In genomic region chr2:158669199-158670195, GRCm38 (mm10) we compare ENCODE assay signal across 10 mouse cellular contexts. TPM values are rescaled to one million over a fixed set of nuclear protein-coding genes. Genes with fewer than 3 reads are reported as not detected.
A peak's percentile ranks its signal among the peaks of the same experiment; 100 is the strongest.
DNase-seq lines count a peak whose midpoint lies in the region; ATAC-seq and TF ChIP-seq lines count a peak whose summit lies in the region.
"Had no signal": no experiment of that assay in that cellular context is flagged by ENCODE, and none has a peak within 500 bp of the region (broad histone marks: within the 10 kb centered on the region; RNA-seq: fewer than 3 reads in every experiment).

No protein-coding gene starts in this region.

- DNase-seq in hindbrain, embryonic 10.5 days (ENCODE audit: low spot score): no peak
- DNase-seq in hindbrain, embryonic 11.5 days (ENCODE audit: low spot score): no peak
- DNase-seq in right cerebral cortex, postnatal 36 days (ENCODE audit: low spot score in 2 of 2): no peak
- DNase-seq in right cerebral cortex, postnatal 25 days: no peak
- no peak for DNase-seq in urinary bladder, postnatal 36 days (ENCODE audit: low spot score in 2 of 2)
- DNase-seq: embryo, embryonic 11 days; liver, embryonic 13.5 days had no signal

- H3K36me3 ChIP-seq in hindbrain, embryonic 10.5 days: no peaks in the 10 kb centered on the region
- no peaks in the 10 kb centered on the region for H3K36me3 ChIP-seq in hindbrain, embryonic 11.5 days (ENCODE audit: control insufficient read depth, insufficient read depth, low read length)
- H3K36me3 ChIP-seq in kidney, embryonic 14.5 days (ENCODE audit: control insufficient read depth, insufficient read depth, low read length): no peaks in the 10 kb centered on the region
- H3K36me3 ChIP-seq: liver, embryonic 13.5 days had no signal

- H3K4me1 ChIP-seq in hindbrain, embryonic 10.5 days (replicated peaks): peaks cover 83% of the 10 kb centered on the region
- H3K4me1 ChIP-seq in hindbrain, embryonic 11.5 days (replicated peaks; ENCODE audit: control insufficient read depth, insufficient read depth, low read length): peaks cover 8% of the 10 kb centered on the region
- peaks cover 5% of the 10 kb centered on the region for H3K4me1 ChIP-seq in bone marrow, adult 2 months (ENCODE audit: control insufficient read depth, insufficient read depth, low read length)
- peaks cover 45% of the 10 kb centered on the region for H3K4me1 ChIP-seq in kidney, embryonic 14.5 days (ENCODE audit: control insufficient read depth, insufficient read depth, low read length)
- H3K4me1 ChIP-seq in olfactory bulb, adult 2 months (ENCODE audit: control insufficient read depth, insufficient read depth, low read length): peaks cover 44% of the 10 kb centered on the region

- H3K9ac ChIP-seq in hindbrain, embryonic 11.5 days (ENCODE audit: low read depth, low read length): no peak overlapping the region
- 0 out of 2 replicates have a peak overlapping the region, but pooled peaks have one; percentile 68 for H3K9ac ChIP-seq in kidney, embryonic 14.5 days (ENCODE audit: low read depth, low read length)
- H3K9ac ChIP-seq: liver, embryonic 13.5 days had no signal

- TF ChIP-seq POLR2A in bone marrow, adult 2 months (IDR thresholded peaks at IDR 0.05; ENCODE audit: borderline replicate concordance, control insufficient read depth, low read depth, low read length): no peak
- no peak for TF ChIP-seq POLR2A in olfactory bulb, adult 2 months (IDR thresholded peaks at IDR 0.05; ENCODE audit: insufficient read depth, low read depth, low read length)

- H3K27ac ChIP-seq in hindbrain, embryonic 10.5 days: 0 out of 2 replicates have a peak overlapping the region, but pooled peaks have one; percentile 9
- no peak overlapping the region for H3K27ac ChIP-seq in hindbrain, embryonic 11.5 days (ENCODE audit: low read depth, low read length)
- H3K27ac ChIP-seq in bone marrow, adult 2 months (ENCODE audit: control insufficient read depth, insufficient read depth, low read depth, low read length, poor library complexity): peak overlapping the region; percentile 56
- peak overlapping the region; percentile 37; the same call in 1 of the 2 replicates for H3K27ac ChIP-seq in kidney, embryonic 14.5 days (ENCODE audit: low read depth, low read length)
- peak overlapping the region; percentile 23; the same call in 1 of the 2 replicates for H3K27ac ChIP-seq in olfactory bulb, adult 2 months (ENCODE audit: insufficient read depth, low read depth, low read length)
- H3K27ac ChIP-seq: liver, embryonic 13.5 days had no signal

- no peak for TF ChIP-seq CTCF in bone marrow, adult 2 months (IDR thresholded peaks at IDR 0.05; ENCODE audit: control insufficient read depth, insufficient read depth, low read length)
- TF ChIP-seq CTCF in olfactory bulb, adult 2 months (IDR thresholded peaks at IDR 0.05; ENCODE audit: insufficient read depth, low read depth, low read length): no peak

- 60% methylated on average over 13 of the region's 13 CpGs for WGBS in hindbrain, embryonic 10.5 days
- WGBS in hindbrain, embryonic 11.5 days: 55% methylated on average over 13 of the region's 13 CpGs
- 27% methylated on average over 13 of the region's 13 CpGs for WGBS in bone marrow, adult 2 months
- WGBS in kidney, embryonic 14.5 days: 50% methylated on average over 13 of the region's 13 CpGs
- 60% methylated on average over 13 of the region's 13 CpGs for WGBS in olfactory bulb, adult 2 months

- peaks cover 57% of the 10 kb centered on the region for H3K27me3 ChIP-seq in hindbrain, embryonic 10.5 days (ENCODE audit: insufficient read depth, poor library complexity, severe bottlenecking)
- H3K27me3 ChIP-seq in hindbrain, embryonic 11.5 days (ENCODE audit: control insufficient read depth, insufficient read depth, low read length): peaks cover 12% of the 10 kb centered on the region
- peaks cover 41% of the 10 kb centered on the region for H3K27me3 ChIP-seq in kidney, embryonic 14.5 days (ENCODE audit: control insufficient read depth, insufficient read depth, low read length)

- no peak overlapping the region for H3K4me3 ChIP-seq in hindbrain, embryonic 10.5 days
- no peak overlapping the region for H3K4me3 ChIP-seq in hindbrain, embryonic 11.5 days (ENCODE audit: low read depth, low read length)
- H3K4me3 ChIP-seq in bone marrow, adult 2 months (replicated peaks; ENCODE audit: control insufficient read depth, low read depth, low read length): no peak overlapping the region
- H3K4me3 ChIP-seq in kidney, embryonic 14.5 days (ENCODE audit: low read length): peak overlapping the region; percentile 63; the same call in 1 of the 2 replicates
- H3K4me3 ChIP-seq in olfactory bulb, adult 2 months (ENCODE audit: insufficient read depth, low read depth, low read length): peak overlapping the region; percentile 84

- no peaks in the 10 kb centered on the region for H3K9me3 ChIP-seq in hindbrain, embryonic 10.5 days
- H3K9me3 ChIP-seq in hindbrain, embryonic 11.5 days (ENCODE audit: control insufficient read depth, low read length): no peaks in the 10 kb centered on the region
- H3K9me3 ChIP-seq in kidney, embryonic 14.5 days (ENCODE audit: control insufficient read depth, low read length): no peaks in the 10 kb centered on the region
- H3K9me3 ChIP-seq: liver, embryonic 13.5 days had no signal

- ATAC-seq in hindbrain, embryonic 11.5 days (ENCODE audit: low FRiP score): no peak
- ATAC-seq in kidney, embryonic 14.5 days (ENCODE audit: low FRiP score, low TSS enrichment): no peak

- no peak overlapping the region for H3K4me2 ChIP-seq in hindbrain, embryonic 11.5 days (replicated peaks; ENCODE audit: low read depth, low read length)
- peak overlapping the region; percentile 95; the same call in 1 of the 2 replicates for H3K4me2 ChIP-seq in kidney, embryonic 14.5 days (replicated peaks; ENCODE audit: low read depth, low read length)

RNA-seq across cellular contexts. Expression of gene Ppp1r16b, which starts 4.3 kb away (rescaled TPM):
- 3.0 and 3.5 TPM in 2 replicates for polyA plus RNA-seq in hindbrain, embryonic 10.5 days (2016; fragmentation: Nextera tagmentation; extraction: Ambion mirVana)
- 2.4 and 3.6 TPM in 2 replicates for polyA plus RNA-seq in hindbrain, embryonic 11.5 days (2014; fragmentation: Nextera tagmentation; extraction: Ambion mirVana)
- polyA plus RNA-seq in bone marrow, adult 2 months (2011; ENCODE audit: insufficient read depth, insufficient read length, low replicate concordance, missing spikeins): 3.8 and 5.3 TPM in 2 replicates
- 16.6 and 17.3 TPM in 2 replicates for polyA plus RNA-seq in kidney, embryonic 14.5 days (2014; fragmentation: Nextera tagmentation; extraction: Ambion mirVana)
- polyA plus RNA-seq in olfactory bulb, adult 2 months (2012; ENCODE audit: insufficient read depth, insufficient read length, low replicate concordance, missing spikeins): 72.6 TPM in 1 of 2 replicates, not detected in the other

RNA-seq across cellular contexts. Expression of gene Actr5, which starts 44.8 kb away (rescaled TPM):
- polyA plus RNA-seq in hindbrain, embryonic 10.5 days (2016; fragmentation: Nextera tagmentation; extraction: Ambion mirVana): 14.7 and 16.4 TPM in 2 replicates
- 13.7 and 16.7 TPM in 2 replicates for polyA plus RNA-seq in hindbrain, embryonic 11.5 days (2014; fragmentation: Nextera tagmentation; extraction: Ambion mirVana)
- polyA plus RNA-seq in bone marrow, adult 2 months (2011; ENCODE audit: insufficient read depth, insufficient read length, low replicate concordance, missing spikeins): 10.9 and 12.9 TPM in 2 replicates
- polyA plus RNA-seq in kidney, embryonic 14.5 days (2014; fragmentation: Nextera tagmentation; extraction: Ambion mirVana): 13.2 and 15.6 TPM in 2 replicates
- polyA plus RNA-seq in olfactory bulb, adult 2 months (2012; ENCODE audit: insufficient read depth, insufficient read length, low replicate concordance, missing spikeins): not detected in 2 replicates

RNA-seq across cellular contexts. Expression of gene Slc32a1, which starts 58.9 kb away (rescaled TPM):
- 0.35 and 1.4 TPM in 2 replicates for polyA plus RNA-seq in hindbrain, embryonic 10.5 days (2016; fragmentation: Nextera tagmentation; extraction: Ambion mirVana)
- 1.9 and 2.9 TPM in 2 replicates for polyA plus RNA-seq in hindbrain, embryonic 11.5 days (2014; fragmentation: Nextera tagmentation; extraction: Ambion mirVana)
- not detected in 2 replicates for polyA plus RNA-seq in bone marrow, adult 2 months (2011; ENCODE audit: insufficient read depth, insufficient read length, low replicate concordance, missing spikeins)
- 0.09 and 0.16 TPM in 2 replicates for polyA plus RNA-seq in kidney, embryonic 14.5 days (2014; fragmentation: Nextera tagmentation; extraction: Ambion mirVana)
- polyA plus RNA-seq in olfactory bulb, adult 2 months (2012; ENCODE audit: insufficient read depth, insufficient read length, low replicate concordance, missing spikeins): not detected in 2 replicates
- polyA plus RNA-seq: liver, embryonic 13.5 days had no signal

Comparison
In these comparisons a context has a peak if more than half of its experiments do, and no peak if none do; other contexts are left out.
1. H3K4me3 ChIP-seq: peak in kidney, embryonic 14.5 days (single experiment) and olfactory bulb, adult 2 months (single experiment); none in hindbrain, embryonic 10.5 days (single experiment), hindbrain, embryonic 11.5 days (single experiment) and bone marrow, adult 2 months (single experiment).
2. RNA of gene Actr5, which starts 44.8 kb away (polyA plus RNA-seq): 14.7 to 16.4 TPM in hindbrain, embryonic 10.5 days, 13.2 to 15.6 TPM in kidney, embryonic 14.5 days, 13.7 to 16.7 TPM in hindbrain, embryonic 11.5 days and 10.9 to 12.9 TPM in bone marrow, adult 2 months; not detected in olfactory bulb, adult 2 months; every median in the first group is over 10 times any median in the second.